Mouse (Mus musculus) frontal cortex, adult 2 months (tissue): ENCODE data around the gene Hunk. TPM values are rescaled to one million over a fixed set of nuclear protein-coding genes. Genes with fewer than 3 reads are reported as not detected.

Experiments used
- DNase-seq, 2 experiments: peaks; one replicate each; pipeline ENCODE4 v3.0.0; 2022; ENCODE audit warnings: low spot score in 1 of 2; ENCODE audit errors: extremely low spot score in 1 of 2
- polyA plus RNA-seq: library from polyadenylated mRNA; depleted of rRNA; stranded (reverse); fragments of >200 nt; gene quantifications from 2 replicates; pipeline ENCODE4 v1.2.3, GENCODE M21; 2012

Hunk gene
- polyA plus RNA-seq, 1 experiment = 7.6 TPM

- peak in 1 of 2 experiments; percentile 27 for DNase-seq
Measured at GRCm38 (mm10) chr16:90491898-90492499, 106.2 kb downstream of the Hunk start.

GRCm38 (mm10) chr16:90496930-90497329, 111.1 kb downstream of the Hunk start:
- DNase-seq = no peak

GRCm38 (mm10) chr16:90497749-90498464, 112.1 kb downstream of the Hunk start:
- DNase-seq = peak in 1 of 2 experiments; percentile 58

- DNase-seq = no peak
Measured at GRCm38 (mm10) chr16:90500809-90501208, 115.0 kb downstream of the Hunk start.

- no peak for DNase-seq
Measured at GRCm38 (mm10) chr16:90505252-90505651, 119.4 kb downstream of the Hunk start.

GRCm38 (mm10) chr16:90505680-90506079, 119.9 kb downstream of the Hunk start:
- no peak for DNase-seq

GRCm38 (mm10) chr16:90511551-90512296, 125.9 kb downstream of the Hunk start:
- DNase-seq = no peak

- DNase-seq = no peak
Measured at GRCm38 (mm10) chr16:90517041-90517440, 131.2 kb downstream of the Hunk start.

- no peak for DNase-seq
Measured at GRCm38 (mm10) chr16:90518232-90518631, 132.4 kb downstream of the Hunk start.

GRCm38 (mm10) chr16:90518732-90519295, 133.0 kb downstream of the Hunk start:
- no peak for DNase-seq

- DNase-seq = no peak
Measured at GRCm38 (mm10) chr16:90521191-90521950, 135.6 kb downstream of the Hunk start.

- no peak for DNase-seq
Measured at GRCm38 (mm10) chr16:90521951-90522255, 136.1 kb downstream of the Hunk start.

- no peak for DNase-seq
Measured at GRCm38 (mm10) chr16:90522575-90522974, 136.8 kb downstream of the Hunk start.

- DNase-seq = no peak
Measured at GRCm38 (mm10) chr16:90523373-90523772, 137.6 kb downstream of the Hunk start.

- DNase-seq = no peak
Measured at GRCm38 (mm10) chr16:90523894-90524293, 138.1 kb downstream of the Hunk start.

- DNase-seq = no peak
Measured at GRCm38 (mm10) chr16:90524393-90524792, 138.6 kb downstream of the Hunk start.

GRCm38 (mm10) chr16:90533119-90533673, 147.4 kb downstream of the Hunk start:
- DNase-seq = no peak

GRCm38 (mm10) chr16:90534591-90534990, 148.8 kb downstream of the Hunk start:
- DNase-seq = no peak

- DNase-seq = no peak
Measured at GRCm38 (mm10) chr16:90538926-90539325, 153.1 kb downstream of the Hunk start.

- no peak for DNase-seq
Measured at GRCm38 (mm10) chr16:90541191-90541590, 155.4 kb downstream of the Hunk start.
